Mouse (Mus musculus) E14TG2a.4 (cell line): ENCODE results near the gene Olfr51.

ENCODE experiments used
- CTCF ChIP-seq: conservative IDR thresholded peaks from 2 replicates; pipeline ENCODE4 v1.5.1; 2014; ENCODE audit warnings: low read length
- NANOG ChIP-seq: IDR thresholded peaks from 2 replicates; pipeline ENCODE4 v1.6.1; 2014; ENCODE audit warnings: borderline replicate concordance, low read length, mixed read lengths
- POU5F1 ChIP-seq: IDR thresholded peaks from 2 replicates; pipeline ENCODE4 v1.6.1; 2014; ENCODE audit warnings: low read length, borderline replicate concordance

DNA sequence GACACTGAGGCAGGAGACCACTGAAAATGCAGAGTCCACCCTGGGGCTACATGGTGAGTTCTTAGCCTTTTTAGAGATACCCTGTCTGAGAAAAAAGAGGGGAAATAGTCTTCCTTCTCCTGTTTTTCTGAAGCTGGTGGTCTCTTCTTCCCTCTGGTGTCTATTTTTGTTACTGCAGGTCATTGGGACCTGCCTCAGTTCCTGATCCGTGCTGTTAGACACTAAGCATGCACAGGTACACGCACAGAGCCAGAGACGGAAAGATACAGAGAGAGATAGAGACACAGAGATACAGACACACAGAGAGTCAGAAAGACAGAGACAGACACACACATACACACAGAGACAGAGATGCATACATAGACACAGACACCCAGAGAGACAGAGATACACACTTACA lies 49.8 kb downstream of the Olfr51 start:
- TF ChIP-seq CTCF (peak; percentile 69), NANOG (no peak), POU5F1 (no peak)
